Mouse (Mus musculus) embryonic facial prominence, embryonic 15.5 days (tissue): ENCODE measurements at regions not wholly inside any gene's neighbourhood (a gene's known extent, or its start where the extent isn't known, plus 50 kb on each side); places are given as distances from the start of the nearest gene placed in this dataset.

ENCODE experiments used
- ATAC-seq: fragments of 200-750 bp; cut with Nextera tagmentation; 2 replicates; pipeline ENCODE4 v1.8.0; 2017; ENCODE audit warnings: low read depth, moderate TSS enrichment; ENCODE audit not compliant: insufficient number of reproducible peaks, low FRiP score, low TSS enrichment
- H3K27ac ChIP-seq: fragments of 300-500 bp; sonication (generic); replicated peaks from 2 replicates; pipeline ENCODE4 v1.5.1; 2015; ENCODE audit warnings: mild to moderate bottlenecking, inconsistent platforms
- H3K27me3 ChIP-seq: fragments of 300-500 bp; sonication (generic); 2 replicates; pipeline ENCODE4 v1.6.1; 2015; ENCODE audit warnings: inconsistent platforms
- H3K36me3 ChIP-seq: fragments of 300-500 bp; sonication (generic); 2 replicates; pipeline ENCODE4 v1.6.1; 2015; ENCODE audit warnings: mild to moderate bottlenecking, inconsistent platforms
- H3K4me1 ChIP-seq: fragments of 300-500 bp; sonication (generic); 2 replicates; pipeline ENCODE4 v1.6.1; 2015; ENCODE audit warnings: inconsistent platforms
- H3K4me2 ChIP-seq: fragments of 300-500 bp; sonication (generic); replicated peaks from 2 replicates; pipeline ENCODE4 v1.6.1; 2015; ENCODE audit warnings: mild to moderate bottlenecking, inconsistent platforms
- H3K4me3 ChIP-seq: fragments of 300-500 bp; sonication (generic); replicated peaks from 2 replicates; pipeline ENCODE4 v1.5.1; 2015; ENCODE audit warnings: mild to moderate bottlenecking, inconsistent platforms
- H3K9ac ChIP-seq: fragments of 300-500 bp; sonication (generic); 2 replicates; pipeline ENCODE4 v1.6.1; 2015; ENCODE audit warnings: inconsistent platforms
- H3K9me3 ChIP-seq: fragments of 300-500 bp; sonication (generic); replicated peaks from 2 replicates; pipeline ENCODE4 v1.6.1; 2016; ENCODE audit warnings: inconsistent platforms
- WGBS: fragments of 180-500 bp; shearing (Covaris S2); methylation state at CpG from one replicate; pipeline ENCODE4 v1.1.7; 2015; 5-methylcytosine and 5-hydroxymethylcytosine counted together

DNA sequence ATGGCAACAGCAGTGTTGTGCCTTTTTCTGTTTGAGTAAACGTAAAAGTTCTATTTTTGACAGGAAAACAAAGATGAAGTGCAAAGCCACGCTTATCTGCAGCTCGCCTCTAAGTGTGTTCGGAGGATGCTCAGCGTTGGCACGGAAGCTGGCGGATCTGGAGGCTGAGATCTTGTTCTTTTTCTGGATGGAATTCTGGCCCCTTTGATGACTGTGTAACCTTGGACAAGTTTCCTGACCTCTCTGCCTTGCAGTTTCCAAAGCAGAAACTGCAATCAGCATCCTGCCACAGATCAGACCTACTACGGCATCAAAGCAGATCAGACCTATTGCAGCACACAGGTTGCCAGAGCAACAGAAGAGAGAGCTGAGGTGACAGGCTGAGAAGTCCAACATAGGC, 89.1 kb upstream of the Myocd start:
- WGBS: 80% methylated on average over 8 of the region's 8 CpGs
- Histone ChIP-seq H3K4me2 (no peak overlapping the region), H3K27ac (no peak overlapping the region), H3K4me1 (no peaks in the 10 kb centered on the region), H3K4me3 (no peak overlapping the region), H3K9me3 (no peaks in the 10 kb centered on the region), H3K27me3 (no peaks in the 10 kb centered on the region), H3K36me3 (no peaks in the 10 kb centered on the region), H3K9ac (no peak overlapping the region)
- no peak for ATAC-seq

DNA sequence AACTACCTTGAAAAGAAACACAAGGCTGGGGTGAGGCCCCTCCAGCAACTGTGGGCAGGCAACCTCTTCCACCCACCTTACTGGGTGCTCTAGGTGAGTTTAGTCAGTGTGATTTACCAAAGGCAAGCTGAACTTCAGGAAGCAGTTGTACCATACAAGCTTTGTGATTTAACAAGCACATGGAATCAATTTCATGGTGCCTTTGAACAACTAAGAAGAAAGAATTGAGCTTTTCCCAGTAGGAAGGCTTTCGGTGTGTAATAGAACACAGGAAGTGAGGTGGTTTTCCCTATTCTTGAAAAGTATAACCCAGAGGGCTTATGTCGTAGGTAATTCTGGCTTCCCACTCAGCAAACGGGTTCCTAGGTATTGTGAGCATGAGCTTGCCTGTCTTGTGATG, 82.7 kb upstream of the Myocd start:
- Histone ChIP-seq H3K9ac (no peak overlapping the region), H3K9me3 (no peaks in the 10 kb centered on the region), H3K4me3 (no peak overlapping the region), H3K4me2 (no peak overlapping the region), H3K27ac (no peak overlapping the region), H3K27me3 (no peaks in the 10 kb centered on the region), H3K4me1 (peaks cover 3% of the 10 kb centered on the region; the same call in 1 of the 2 replicates), H3K36me3 (no peaks in the 10 kb centered on the region)
- no peak for ATAC-seq
- 20% methylated on average over 3 of the region's 3 CpGs for WGBS

- Histone ChIP-seq H3K9ac (no peak overlapping the region), H3K4me3 (no peak overlapping the region), H3K36me3 (no peaks in the 10 kb centered on the region), H3K27me3 (no peaks in the 10 kb centered on the region), H3K4me2 (no peak overlapping the region), H3K4me1 (peaks cover 3% of the 10 kb centered on the region; the same call in 1 of the 2 replicates), H3K27ac (no peak overlapping the region), H3K9me3 (no peaks in the 10 kb centered on the region)
- ATAC-seq: no peak
- WGBS: 41% methylated on average over 5 of the region's 5 CpGs
Observed at GRCm38 (mm10) chr11:65349013-65349412, 79.2 kb upstream of the Myocd start.

DNA sequence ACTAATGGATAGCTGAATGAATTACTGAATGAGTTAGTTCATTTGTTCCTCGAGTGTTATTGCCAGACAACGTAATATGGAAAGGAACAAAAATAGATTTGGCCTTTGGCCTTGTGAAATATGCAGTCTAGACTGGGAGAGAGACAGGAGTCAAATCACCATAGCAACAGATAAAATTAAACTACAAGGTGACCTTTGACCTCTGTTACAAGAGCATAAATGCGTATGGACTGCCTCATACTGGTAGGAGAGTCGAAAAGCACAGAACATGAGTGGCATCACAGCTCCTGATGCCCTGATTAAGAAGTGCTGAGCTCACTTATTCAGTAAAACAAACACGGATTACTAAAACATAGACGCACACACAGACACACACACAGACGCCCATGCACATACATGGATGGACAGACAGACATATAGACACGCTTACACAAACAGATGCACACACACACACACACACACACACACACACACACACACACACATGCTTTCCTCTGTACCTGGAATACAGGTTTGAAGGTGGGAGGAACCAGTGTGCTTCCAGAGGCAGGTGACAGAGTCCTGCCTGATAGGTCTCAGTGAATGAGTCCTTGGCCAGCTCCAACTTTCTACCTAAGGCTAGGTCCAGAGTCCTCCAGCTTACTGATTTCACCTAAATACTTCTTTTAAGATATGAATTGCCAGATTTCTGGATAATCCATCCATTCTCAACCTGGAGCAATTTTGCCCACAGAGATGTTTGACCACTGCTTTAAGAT, 72.1 kb upstream of the Myocd start:
- Histone ChIP-seq H3K27me3 (no peaks in the 10 kb centered on the region), H3K9me3 (no peaks in the 10 kb centered on the region), H3K4me2 (no peak overlapping the region), H3K4me1 (no peaks in the 10 kb centered on the region), H3K27ac (no peak overlapping the region), H3K36me3 (no peaks in the 10 kb centered on the region), H3K4me3 (no peak overlapping the region), H3K9ac (no peak overlapping the region)
- 83% methylated on average over 8 of the region's 8 CpGs for WGBS
- ATAC-seq: no peak

GRCm38 (mm10) chr11:65334286-65334685, 64.5 kb upstream of the Myocd start:
- no peaks in the 10 kb centered on the region for H3K4me1 ChIP-seq
- H3K36me3 ChIP-seq: no peaks in the 10 kb centered on the region
- no peaks in the 10 kb centered on the region for H3K9me3 ChIP-seq
- H3K4me3 ChIP-seq: no peak overlapping the region
- H3K4me2 ChIP-seq: no peak overlapping the region
- H3K27ac ChIP-seq: no peak overlapping the region
- 40% methylated on average over 5 of the region's 5 CpGs for WGBS
- H3K9ac ChIP-seq: no peak overlapping the region
- H3K27me3 ChIP-seq: no peaks in the 10 kb centered on the region
- no peak for ATAC-seq

DNA sequence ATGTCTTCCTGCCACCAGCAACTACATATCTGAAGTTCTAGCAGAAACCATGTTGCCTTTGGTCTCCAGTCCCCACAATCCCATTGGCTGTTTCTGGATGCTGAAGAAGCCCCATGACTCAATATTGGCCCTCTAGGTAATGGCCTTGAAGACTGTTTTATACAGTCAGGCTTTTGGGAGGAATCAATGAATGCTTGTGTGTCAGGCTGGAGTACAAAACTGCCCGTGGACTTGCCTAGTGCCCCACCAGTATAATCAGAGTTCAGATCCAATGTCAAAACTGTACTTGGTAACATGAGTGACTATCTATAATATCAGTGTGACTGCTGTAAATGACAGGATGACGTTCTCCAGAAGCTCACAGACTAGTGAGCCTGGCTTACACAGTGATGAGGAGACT, 63.3 kb upstream of the Myocd start:
- Histone ChIP-seq H3K4me1 (no peaks in the 10 kb centered on the region), H3K36me3 (no peaks in the 10 kb centered on the region), H3K4me3 (no peak overlapping the region), H3K27me3 (no peaks in the 10 kb centered on the region), H3K27ac (no peak overlapping the region), H3K9ac (no peak overlapping the region), H3K9me3 (no peaks in the 10 kb centered on the region), H3K4me2 (no peak overlapping the region)
- 73% methylated on average over 2 of the region's 2 CpGs for WGBS
- no peak for ATAC-seq

DNA sequence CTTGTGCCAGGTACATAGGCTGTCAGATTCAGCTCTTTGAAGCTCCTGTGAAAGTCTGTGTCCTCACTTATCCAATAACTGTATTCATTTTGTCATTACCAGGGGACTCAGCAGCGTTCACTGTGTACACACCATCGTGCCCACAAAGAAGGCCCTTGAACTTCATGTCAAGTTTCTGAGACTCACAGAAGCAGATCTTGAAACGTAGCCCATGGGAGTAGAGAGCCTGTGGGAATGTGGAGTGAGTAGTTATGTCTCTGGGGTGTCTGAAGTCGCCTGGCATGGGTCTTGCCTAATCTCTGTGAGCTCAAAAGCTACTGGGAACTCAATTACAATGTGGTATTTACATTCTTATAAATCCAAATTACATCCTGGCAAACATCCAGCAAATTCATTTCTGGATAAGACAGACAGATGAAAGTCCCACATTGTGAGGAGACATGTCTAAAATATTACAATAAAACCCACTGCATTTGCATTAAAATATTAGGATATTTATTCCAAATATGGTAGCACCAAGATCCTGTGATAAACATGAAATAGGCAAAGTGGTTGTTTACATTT, 53.2 kb upstream of the Myocd start:
- Histone ChIP-seq H3K27ac (no peak overlapping the region), H3K4me2 (no peak overlapping the region), H3K9ac (no peak overlapping the region), H3K4me1 (0 out of 2 replicates have a peak, but pooled peaks cover 3% of the 10 kb centered on the region), H3K9me3 (no peaks in the 10 kb centered on the region), H3K36me3 (no peaks in the 10 kb centered on the region), H3K4me3 (no peak overlapping the region), H3K27me3 (no peaks in the 10 kb centered on the region)
- WGBS: 43% methylated on average over 4 of the region's 4 CpGs
- no peak for ATAC-seq
